Mouse (Mus musculus) embryonic stem cell, embryonic (primary cell): ENCODE data around the gene Ift46.

Source experiments
- CTCF ChIA-PET, 4 experiments: fragments of 300-600 bp in 2 of 4; fragments of 350-600 bp in 2 of 4; sonication (Branson Sonifier 250); formaldehyde crosslinking; loops; one replicate each; lab custom pipeline; 2022; ENCODE audit warnings: inconsistent platforms in 2 of 4; lab: Charles Lee
- POLR2A ChIA-PET, 4 experiments: fragments of 300-600 bp in 2 of 4; fragments of 350-600 bp in 2 of 4; sonication (Branson Sonifier 250); formaldehyde crosslinking; loops; one replicate each; lab custom pipeline; 2022; ENCODE audit warnings: antibody characterized with exemption in 4 of 4, inconsistent platforms in 1 of 4; lab: Charles Lee

The Ift46 gene

GRCm38 (mm10) chr9:44767101-44768028 lies at the start of gene Ift46, which contains the start of gene Arcn1:
Gene Ift46 (plus strand): TSS chr9:44767908.
Gene Arcn1 (minus strand): TSS chr9:44767845.
- POLR2A ChIA-PET: interaction anchor here (0.5 to 3.7 kb wide), 102 partner anchors 8 to 631 kb away, joined by 3 to 59 read pairs (median 4); partner anchors contain the start of genes Ube4a (in 4 of the 4), H2afx (in 3 of the 4), Atp5l (in 2 of the 4) and Ddx6 (in 2 of the 4)
- CTCF ChIA-PET: interaction anchor here in 3 of 4 experiments (0.6 to 2.2 kb wide), 10 partner anchors 19 to 447 kb away, joined by 3 to 6 read pairs (median 4); partner anchors contain the start of gene C2cd2l (in 1 of the 3)

GRCm38 (mm10) chr9:44718937-44719631 lies 48.6 kb upstream of the Ift46 start:
- ChIA-PET CTCF (interaction anchor here in 3 of 4 experiments (0.7 to 1.6 kb wide), 3 partner anchors 34 to 63 kb away, joined by 3 to 8 read pairs (median 3); no protein-coding TSS in a partner anchor), POLR2A (interaction anchor here in 2 of 4 experiments (0.5 to 1.1 kb wide), 3 partner anchors 16 to 179 kb away, joined by 3 to 5 read pairs (median 3); no protein-coding TSS in a partner anchor)

GRCm38 (mm10) chr9:44719632-44720357 lies 47.9 kb upstream of the Ift46 start:
- ChIA-PET POLR2A (interaction anchor here in 2 of 4 experiments (0.6 to 2.5 kb wide), 3 partner anchors 10 to 30 kb away, joined by 5 to 7 read pairs (median 5); partner anchors contain the start of gene Phldb1 (in 1 of the 2)), CTCF (interaction anchor here in 1 of 4 experiments (1.4 kb wide), 1 partner anchor 11 kb away, joined by 3 read pairs; no protein-coding TSS in a partner anchor)

- ChIA-PET CTCF (interaction anchor here in 3 of 4 experiments (0.6 to 1.5 kb wide), 10 partner anchors 11 to 1473 kb away, joined by 3 to 9 read pairs (median 4); no protein-coding TSS in a partner anchor), POLR2A (interaction anchor here in 2 of 4 experiments (0.6 to 2.5 kb wide), 7 partner anchors 11 to 637 kb away, joined by 3 to 7 read pairs (median 5); partner anchors contain the start of genes Ccdc84 (in 1 of the 2) and Phldb1 (in 1 of the 2))
Measured at GRCm38 (mm10) chr9:44720358-44721153, 47.2 kb upstream of the Ift46 start.

- ChIA-PET POLR2A (interaction anchor here in 2 of 4 experiments (0.6 to 2.5 kb wide), 9 partner anchors 12 to 638 kb away, joined by 3 to 7 read pairs (median 4); partner anchors contain the start of genes Arcn1 (in 1 of the 2), Ccdc84 (in 1 of the 2), Ift46 (in 1 of the 2) and Phldb1 (in 1 of the 2)), CTCF (interaction anchor here (0.6 to 1.5 kb wide), 15 partner anchors 12 to 1474 kb away, joined by 3 to 9 read pairs (median 4); no protein-coding TSS in a partner anchor)
Measured at GRCm38 (mm10) chr9:44721154-44721876, 46.4 kb upstream of the Ift46 start.

- POLR2A ChIA-PET: interaction anchor here in 2 of 4 experiments (0.8 to 2.5 kb wide), 6 partner anchors 12 to 303 kb away, joined by 3 to 7 read pairs (median 4); partner anchors contain the start of genes Arcn1 (in 1 of the 2), Ccdc84 (in 1 of the 2), Ift46 (in 1 of the 2) and Phldb1 (in 1 of the 2)
- CTCF ChIA-PET: interaction anchor here in 3 of 4 experiments (0.6 to 1.5 kb wide), 8 partner anchors 12 to 268 kb away, joined by 3 to 9 read pairs (median 4); no protein-coding TSS in a partner anchor
Measured at GRCm38 (mm10) chr9:44721877-44722186, 45.9 kb upstream of the Ift46 start.

- ChIA-PET POLR2A (interaction anchor here in 1 of 4 experiments (0.6 to 2.6 kb wide), 4 partner anchors 11 to 137 kb away, joined by 3 to 11 read pairs (median 6); no protein-coding TSS in a partner anchor), CTCF (interaction anchor here in 2 of 4 experiments (0.8 to 1.3 kb wide), 4 partner anchors 13 to 67 kb away, joined by 3 to 9 read pairs (median 4); no protein-coding TSS in a partner anchor)
Measured at GRCm38 (mm10) chr9:44722575-44722974, 45.1 kb upstream of the Ift46 start.

GRCm38 (mm10) chr9:44723008-44723407 lies 44.7 kb upstream of the Ift46 start:
- ChIA-PET CTCF (interaction anchor here (0.6 to 1.2 kb wide), 5 partner anchors 13 to 67 kb away, joined by 3 to 6 read pairs (median 3); no protein-coding TSS in a partner anchor), POLR2A (interaction anchor here in 1 of 4 experiments (0.6 to 2.6 kb wide), 3 partner anchors 11 to 137 kb away, joined by 3 to 11 read pairs (median 4); no protein-coding TSS in a partner anchor)

GRCm38 (mm10) chr9:44723521-44724041 lies 44.1 kb upstream of the Ift46 start:
- ChIA-PET CTCF (interaction anchor here (0.6 to 1.2 kb wide), 5 partner anchors 14 to 68 kb away, joined by 3 to 6 read pairs (median 3); no protein-coding TSS in a partner anchor), POLR2A (interaction anchor here in 3 of 4 experiments (0.7 to 2.6 kb wide), 5 partner anchors 10 to 120 kb away, joined by 3 to 11 read pairs (median 3); partner anchors contain the start of genes Ddx6 (in 1 of the 3) and Phldb1 (in 1 of the 3))

GRCm38 (mm10) chr9:44724223-44724622 lies 43.5 kb upstream of the Ift46 start:
- ChIA-PET POLR2A (interaction anchor here in 3 of 4 experiments (0.7 to 2.6 kb wide), 5 partner anchors 8 to 120 kb away, joined by 3 to 11 read pairs (median 3); partner anchors contain the start of genes Ddx6 (in 1 of the 3) and Phldb1 (in 1 of the 3)), CTCF (interaction anchor here in 3 of 4 experiments (0.5 to 1.2 kb wide), 3 partner anchors 14 to 593 kb away, joined by 4 to 6 read pairs (median 5); no protein-coding TSS in a partner anchor)

GRCm38 (mm10) chr9:44724665-44725064 lies 43.0 kb upstream of the Ift46 start:
- CTCF ChIA-PET: interaction anchor here in 1 of 4 experiments (0.6 kb wide), 1 partner anchor 593 kb away, joined by 6 read pairs; no protein-coding TSS in a partner anchor
- POLR2A ChIA-PET: interaction anchor here in 2 of 4 experiments (1.0 to 2.6 kb wide), 3 partner anchors 8 to 9 kb away, joined by 3 to 11 read pairs (median 5); no protein-coding TSS in a partner anchor

GRCm38 (mm10) chr9:44726431-44727146 lies 41.1 kb upstream of the Ift46 start:
- POLR2A ChIA-PET: interaction anchor here in 1 of 4 experiments (1.2 kb wide), 1 partner anchor 41 kb away, joined by 3 read pairs; the partner anchor contains the start of genes Arcn1 and Ift46

GRCm38 (mm10) chr9:44727441-44727840 lies 40.3 kb upstream of the Ift46 start:
- ChIA-PET POLR2A (interaction anchor here in 1 of 4 experiments (1.2 to 1.6 kb wide), 2 partner anchors 19 to 40 kb away, joined by 3 to 6 read pairs; partner anchors contain the start of genes Arcn1 and Ift46), CTCF (interaction anchor here in 1 of 4 experiments (0.6 to 1.0 kb wide), 2 partner anchors 76 to 81 kb away, joined by 3 to 5 read pairs; no protein-coding TSS in a partner anchor)

More at GRCm38 (mm10) chr9:44726431-44727146, 41.1 kb upstream of the Ift46 start:
- CTCF ChIA-PET: no interaction called here
